Mouse (Mus musculus) midbrain, postnatal 0 days (tissue): ENCODE data around the gene Brpf1. TPM values are rescaled to one million over a fixed set of nuclear protein-coding genes. Genes with fewer than 3 reads are reported as not detected.

Experiments used
- ATAC-seq: fragments of 200-750 bp; cut with Nextera tagmentation; 2 replicates; pipeline ENCODE4 v1.8.0; 2017; ENCODE audit warnings: moderate number of reproducible peaks, mild to moderate bottlenecking, moderate TSS enrichment, moderate library complexity; ENCODE audit not compliant: low FRiP score
- DNase-seq: peaks from one replicate; pipeline ENCODE4 v3.0.0-alpha.2; 2015; ENCODE audit warnings: low spot score
- H3K27ac ChIP-seq: fragments of 300-500 bp; sonication (generic); 2 replicates; pipeline ENCODE4 v1.5.1; 2014; ENCODE audit warnings: low read depth, mild to moderate bottlenecking, low read length, mixed read lengths
- H3K27me3 ChIP-seq: fragments of 300-500 bp; sonication (generic); 2 replicates; pipeline ENCODE4 v1.6.1; 2014; ENCODE audit warnings: low read length, control low read depth, mixed read lengths; ENCODE audit not compliant: insufficient read depth
- H3K36me3 ChIP-seq: fragments of 300-500 bp; sonication (generic); 2 replicates; pipeline ENCODE4 v1.6.1; 2014; ENCODE audit warnings: low read length, control low read depth, mixed read lengths; ENCODE audit not compliant: insufficient read depth
- H3K4me1 ChIP-seq: fragments of 300-500 bp; sonication (generic); 2 replicates; pipeline ENCODE4 v1.6.1; 2014; ENCODE audit warnings: mild to moderate bottlenecking, control low read depth, antibody characterized with exemption, low read length, mixed read lengths; ENCODE audit not compliant: insufficient read depth
- H3K4me2 ChIP-seq: fragments of 300-500 bp; sonication (generic); 2 replicates; pipeline ENCODE4 v1.6.1; 2014; ENCODE audit warnings: low read depth, mild to moderate bottlenecking, low read length, mixed read lengths; ENCODE audit not compliant: poor library complexity, severe bottlenecking
- H3K4me3 ChIP-seq: fragments of 300-500 bp; sonication (generic); 2 replicates; pipeline ENCODE4 v1.5.1; 2014; ENCODE audit warnings: low read depth, mild to moderate bottlenecking, low read length, moderate library complexity
- H3K9ac ChIP-seq: fragments of 300-500 bp; sonication (generic); replicated peaks from 2 replicates; pipeline ENCODE4 v1.6.1; 2014; ENCODE audit warnings: mild to moderate bottlenecking, low read length, moderate library complexity, mixed read lengths; ENCODE audit not compliant: poor library complexity, severe bottlenecking
- H3K9me3 ChIP-seq: fragments of 300-500 bp; sonication (generic); 2 replicates; pipeline ENCODE4 v1.6.1; 2016; ENCODE audit warnings: low read length, control low read depth
- CTCF ChIP-seq: IDR thresholded peaks from 2 replicates; pipeline ENCODE4 v1.5.1; 2016; ENCODE audit warnings: antibody characterized with exemption, mild to moderate bottlenecking
- WGBS: fragments of 180-500 bp; shearing (Covaris S2); extraction: QIAGEN DNeasy Blood & Tissue Kit; methylation state at CpG from one replicate; pipeline ENCODE4 v1.1.7; 2014; 5-methylcytosine and 5-hydroxymethylcytosine counted together
- polyA plus RNA-seq: library from polyadenylated mRNA; unstranded; fragments of >200 nt; fragmentation: Nextera tagmentation; extraction: Ambion mirVana; gene quantifications from 2 replicates; pipeline ENCODE4 v1.2.1, GENCODE M21; 2015
- total RNA-seq: library from RNA; depleted of rRNA; stranded (reverse); fragments of >200 nt; gene quantifications from 2 replicates; pipeline ENCODE4 v1.2.3, GENCODE M21; 2014

Brpf1 gene
- total and polyA plus RNA-seq, 2 experiments from 2014 or later: 10.0 to 22.1 TPM

- ATAC-seq (no peak), DNase-seq (no peak)
- H3K9me3 ChIP-seq: no peaks in the 10 kb centered on the region
- H3K36me3 ChIP-seq: no peaks in the 10 kb centered on the region
- 79% methylated on average over 2 of the region's 2 CpGs for WGBS
- no peak overlapping the region for H3K9ac ChIP-seq
- no peak overlapping the region for H3K27ac ChIP-seq
- no peak overlapping the region for H3K4me2 ChIP-seq
- H3K4me3 ChIP-seq: no peak overlapping the region
- H3K4me1 ChIP-seq: no peaks in the 10 kb centered on the region
- no peaks in the 10 kb centered on the region for H3K27me3 ChIP-seq
- no peak for TF ChIP-seq CTCF
Measured at GRCm38 (mm10) chr6:113296046-113296445, 10.9 kb upstream of the Brpf1 start.

GRCm38 (mm10) chr6:113296639-113297038 lies 10.3 kb upstream of the Brpf1 start:
- Histone ChIP-seq H3K27me3 (no peaks in the 10 kb centered on the region), H3K27ac (no peak overlapping the region), H3K4me1 (no peaks in the 10 kb centered on the region), H3K9me3 (no peaks in the 10 kb centered on the region), H3K4me3 (no peak overlapping the region), H3K4me2 (no peak overlapping the region), H3K9ac (no peak overlapping the region), H3K36me3 (no peaks in the 10 kb centered on the region)
- 70% methylated on average over 4 of the region's 4 CpGs for WGBS
- DNase-seq: no peak
- no peak for ATAC-seq
- TF ChIP-seq CTCF: no peak

GRCm38 (mm10) chr6:113301350-113301749 lies 5.6 kb upstream of the Brpf1 start:
- no peaks in the 10 kb centered on the region for H3K36me3 ChIP-seq
- DNase-seq (no peak), ATAC-seq (no peak)
- no peaks in the 10 kb centered on the region for H3K9me3 ChIP-seq
- H3K27me3 ChIP-seq: no peaks in the 10 kb centered on the region
- no peak overlapping the region for H3K4me2 ChIP-seq
- no peak overlapping the region for H3K4me3 ChIP-seq
- TF ChIP-seq CTCF: no peak
- no peak overlapping the region for H3K27ac ChIP-seq
- 79% methylated on average over 5 of the region's 5 CpGs for WGBS
- no peaks in the 10 kb centered on the region for H3K4me1 ChIP-seq
- H3K9ac ChIP-seq: no peak overlapping the region

- Histone ChIP-seq H3K27ac (no peak overlapping the region), H3K4me1 (no peaks in the 10 kb centered on the region), H3K4me3 (no peak overlapping the region), H3K9me3 (no peaks in the 10 kb centered on the region), H3K27me3 (no peaks in the 10 kb centered on the region), H3K9ac (no peak overlapping the region), H3K4me2 (no peak overlapping the region), H3K36me3 (no peaks in the 10 kb centered on the region)
- 22% methylated on average over 3 of the region's 3 CpGs for WGBS
- TF ChIP-seq CTCF: peak; percentile 65
- DNase-seq: peak; percentile 49
- no peak for ATAC-seq
Measured at GRCm38 (mm10) chr6:113302258-113302657, 4.7 kb upstream of the Brpf1 start.

- H3K9me3 ChIP-seq: no peaks in the 10 kb centered on the region
- H3K4me3 ChIP-seq: peak overlapping the region; percentile 95
- peak overlapping the region; percentile 97 for H3K27ac ChIP-seq
- DNase-seq (peak; percentile 98), ATAC-seq (peak; percentile 98)
- WGBS: 0% methylated on average over 40 of the region's 50 CpGs
- peak overlapping the region; percentile 96 for H3K4me2 ChIP-seq
- H3K4me1 ChIP-seq: peaks cover 5% of the 10 kb centered on the region; the same call in 1 of the 2 replicates
- no peaks in the 10 kb centered on the region for H3K27me3 ChIP-seq
- H3K36me3 ChIP-seq: peaks cover 8% of the 10 kb centered on the region
- H3K9ac ChIP-seq: peak overlapping the region; percentile 91
- TF ChIP-seq CTCF: 0 out of 2 replicates have a peak, but pooled peaks have one; percentile 1
Measured at GRCm38 (mm10) chr6:113306322-113306985, 483 bp upstream of the Brpf1 start.

GRCm38 (mm10) chr6:113307481-113308121 lies 664 bp downstream of the Brpf1 start:
- Histone ChIP-seq H3K4me2 (peak overlapping the region; percentile 96), H3K9me3 (no peaks in the 10 kb centered on the region), H3K27ac (peak overlapping the region; percentile 97), H3K36me3 (peaks cover 14% of the 10 kb centered on the region), H3K27me3 (no peaks in the 10 kb centered on the region), H3K9ac (peak overlapping the region; percentile 91), H3K4me3 (peak overlapping the region; percentile 95), H3K4me1 (peaks cover 5% of the 10 kb centered on the region; the same call in 1 of the 2 replicates)
- under 1% methylated on average over 32 of the region's 34 CpGs for WGBS
- TF ChIP-seq CTCF: no peak
- DNase-seq (peak; percentile 17), ATAC-seq (no peak)
